Mouse (Mus musculus): ENCODE data around the gene Mfsd9.

DNA sequence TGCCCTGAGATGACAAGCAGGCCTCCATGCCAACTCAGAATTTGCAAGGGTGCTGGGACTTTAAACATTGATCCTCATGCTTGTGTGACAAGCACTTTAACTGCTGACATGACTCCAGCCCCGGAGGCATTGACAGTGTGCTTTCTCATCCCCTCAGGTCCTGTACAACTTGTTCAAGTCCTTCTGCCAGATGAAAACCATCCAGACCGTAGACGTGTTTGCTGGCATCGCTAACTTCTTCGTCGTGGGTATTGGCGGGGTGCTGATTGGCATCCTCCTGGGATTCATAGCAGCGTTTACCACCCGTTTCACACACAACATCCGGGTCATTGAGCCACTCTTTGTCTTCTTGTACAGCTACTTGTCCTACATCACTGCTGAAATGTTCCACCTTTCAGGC, 64.4 kb downstream of the Mfsd9 start:
- no peak for TF ChIP-seq CTCF (IDR thresholded peaks at IDR 0.05; ENCODE audit: low read depth)
- TF ChIP-seq EP300 (IDR thresholded peaks at IDR 0.05; ENCODE audit: low read depth) = no peak

Measured in liver, embryonic 14.5 days (tissue).